Mouse (Mus musculus): ENCODE data around the gene Htr5b.

Htr5b gene

GRCm38 (mm10) chr1:121486803-121487202 lies 41.5 kb downstream of the Htr5b start:
- no peak for DNase-seq (ENCODE audit: low spot score in 2 of 2)

GRCm38 (mm10) chr1:121483091-121483490 lies 45.2 kb downstream of the Htr5b start:
- no peak for DNase-seq (ENCODE audit: low spot score in 2 of 2)

- no peak for DNase-seq (ENCODE audit: low spot score in 2 of 2)
These were observed 48.9 kb downstream of the Htr5b start for GRCm38 (mm10) chr1:121479403-121479802.

- DNase-seq (ENCODE audit: low spot score in 2 of 2): no peak
These were observed 49.8 kb downstream of the Htr5b start for GRCm38 (mm10) chr1:121478284-121478980.

- DNase-seq (ENCODE audit: low spot score in 2 of 2): no peak
These were observed 50.5 kb downstream of the Htr5b start for GRCm38 (mm10) chr1:121477716-121478115.

- DNase-seq (ENCODE audit: low spot score in 2 of 2): no peak
These were observed 56.8 kb downstream of the Htr5b start for GRCm38 (mm10) chr1:121471503-121471902.

GRCm38 (mm10) chr1:121468271-121468670 lies 60.0 kb downstream of the Htr5b start:
- DNase-seq (ENCODE audit: low spot score in 2 of 2): no peak

GRCm38 (mm10) chr1:121466276-121466675 lies 62.0 kb downstream of the Htr5b start:
- no peak for DNase-seq (ENCODE audit: low spot score in 2 of 2)

GRCm38 (mm10) chr1:121463806-121464205 lies 64.5 kb downstream of the Htr5b start:
- no peak for DNase-seq (ENCODE audit: low spot score in 2 of 2)

GRCm38 (mm10) chr1:121462643-121463042 lies 65.6 kb downstream of the Htr5b start:
- DNase-seq (ENCODE audit: low spot score in 2 of 2): no peak

GRCm38 (mm10) chr1:121461895-121462294 lies 66.4 kb downstream of the Htr5b start:
- DNase-seq (ENCODE audit: low spot score in 2 of 2): peak in 1 of 2 experiments; percentile 21

- no peak for DNase-seq (ENCODE audit: low spot score in 2 of 2)
These were observed 68.2 kb downstream of the Htr5b start for GRCm38 (mm10) chr1:121460077-121460476.

Measured in spleen, postnatal 10 days (tissue).